Mouse (Mus musculus) cerebellum, adult 2 months (tissue): ENCODE measurements around the gene Dao.

Experiments
- CTCF ChIP-seq: fragments of 200-500 bp; IDR thresholded peaks from 2 replicates; pipeline ENCODE4 v1.5.1; 2011; ENCODE audit warnings: low read depth, mild to moderate bottlenecking, control low read depth, low read length, moderate library complexity, borderline replicate concordance; ENCODE audit not compliant: insufficient read depth
- POLR2A ChIP-seq: fragments of 200-500 bp; IDR thresholded peaks from 2 replicates; pipeline ENCODE4 v1.6.1; 2011; ENCODE audit warnings: low read length, control low read depth, borderline replicate concordance; ENCODE audit not compliant: insufficient read depth

GRCm38 (mm10) chr5:113992339-113992831 lies 11.1 kb upstream of the Dao start:
- TF ChIP-seq CTCF (no peak), POLR2A (no peak)
